Mouse (Mus musculus): ENCODE measurements around the gene Syncrip. TPM values are rescaled to one million over a fixed set of nuclear protein-coding genes. Genes with fewer than 3 reads are reported as not detected.

Syncrip gene
- polyA plus RNA-seq, 2 experiments: 24.3 to 47.0 TPM

DNA sequence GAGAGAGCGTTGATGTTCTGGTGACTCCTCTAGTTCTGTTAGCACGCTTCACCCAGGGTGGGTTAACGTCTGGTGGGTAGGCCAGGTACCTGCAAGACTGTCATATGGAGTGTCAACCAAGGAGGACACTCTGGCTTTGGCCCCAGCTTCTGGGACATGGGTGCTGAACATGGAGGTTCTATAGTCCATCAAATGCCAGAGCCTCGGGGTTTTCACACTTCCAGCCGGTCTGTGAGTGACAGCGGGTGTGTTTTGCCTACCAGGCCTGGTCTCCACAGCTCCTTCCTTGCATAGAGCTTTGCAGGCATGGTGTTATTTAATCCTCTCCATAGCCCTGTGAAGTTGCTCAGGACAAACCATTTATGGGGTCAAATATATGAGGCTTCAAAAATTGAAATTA is 43.0 kb upstream of the Syncrip start:
- 78% methylated on average over 6 of the region's 6 CpGs for WGBS (ENCODE audit: insufficient replicate concordance)
- Histone ChIP-seq H3K4me3 (ENCODE audit: insufficient read depth in 1 of 2, low read depth in 2 of 2, low read length in 2 of 2) (no peak overlapping the region), H3K9ac (replicated peaks) (no peak overlapping the region), H3K4me1 (replicated peaks; ENCODE audit: control insufficient read depth in 2 of 2, insufficient read depth in 2 of 2, low read length in 1 of 2) (peaks cover 0 to 7% of the 10 kb centered on the region in 2 experiments; a peak in 3 of 4 replicates), H3K4me2 (ENCODE audit: low read depth) (no peak overlapping the region), H3K36me3 (replicated peaks; ENCODE audit: control insufficient read depth, insufficient read depth, low read depth) (peaks cover 12% of the 10 kb centered on the region), H3K27me3 (ENCODE audit: control insufficient read depth, insufficient read depth, low read length) (no peaks in the 10 kb centered on the region), H3K27ac (no peak overlapping the region), H3K9me3 (ENCODE audit: control insufficient read depth, low read length) (no peaks in the 10 kb centered on the region)
- TF ChIP-seq CTCF (IDR thresholded peaks at IDR 0.05; ENCODE audit: low read depth) (no peak), EP300 (IDR thresholded peaks at IDR 0.05; ENCODE audit: low read depth) (no peak)
- ATAC-seq (ENCODE audit: insufficient read depth): no peak
- no peak for DNase-seq (ENCODE audit: low read depth in 3 of 3, low spot score in 3 of 3)

DNA sequence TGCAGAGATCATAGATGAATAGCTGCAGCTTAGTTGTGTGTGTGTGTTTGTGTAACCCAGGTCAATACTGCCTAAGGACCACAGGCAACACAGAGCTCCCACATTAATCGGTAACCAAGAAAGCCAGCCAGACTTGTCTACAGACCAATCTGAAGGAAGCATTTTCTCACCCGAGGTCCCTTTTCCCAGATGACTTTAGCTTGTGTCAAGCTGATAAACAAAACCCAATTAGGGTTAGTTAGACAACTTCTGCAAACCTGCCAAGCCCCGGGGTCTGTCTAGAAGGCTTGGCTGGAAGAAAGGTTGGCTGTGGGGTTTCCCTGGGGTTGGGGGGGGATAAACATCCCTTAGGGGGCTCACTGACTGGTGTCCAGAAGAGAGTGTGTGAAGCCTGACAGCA is 42.4 kb upstream of the Syncrip start:
- ATAC-seq (ENCODE audit: insufficient read depth) (no peak), DNase-seq (ENCODE audit: low read depth in 3 of 3, low spot score in 3 of 3) (no peak)
- WGBS (ENCODE audit: insufficient replicate concordance): 54% methylated on average over 3 of the region's 3 CpGs
- H3K4me1 ChIP-seq (replicated peaks; ENCODE audit: control insufficient read depth in 2 of 2, insufficient read depth in 2 of 2, low read length in 1 of 2): peaks cover 0 to 7% of the 10 kb centered on the region in 2 experiments; a peak in 3 of 4 replicates
- no peak overlapping the region for H3K4me3 ChIP-seq (ENCODE audit: insufficient read depth in 1 of 2, low read depth in 2 of 2, low read length in 2 of 2)
- H3K4me2 ChIP-seq (ENCODE audit: low read depth): no peak overlapping the region
- peaks cover 14% of the 10 kb centered on the region for H3K36me3 ChIP-seq (replicated peaks; ENCODE audit: control insufficient read depth, insufficient read depth, low read depth)
- H3K9ac ChIP-seq (replicated peaks): no peak overlapping the region
- no peak for TF ChIP-seq EP300 (IDR thresholded peaks at IDR 0.05; ENCODE audit: low read depth)
- no peak for TF ChIP-seq CTCF (IDR thresholded peaks at IDR 0.05; ENCODE audit: low read depth)
- no peaks in the 10 kb centered on the region for H3K27me3 ChIP-seq (ENCODE audit: control insufficient read depth, insufficient read depth, low read length)
- no peaks in the 10 kb centered on the region for H3K9me3 ChIP-seq (ENCODE audit: control insufficient read depth, low read length)
- H3K27ac ChIP-seq: no peak overlapping the region

GRCm38 (mm10) chr9:88524367-88524766 is 42.0 kb upstream of the Syncrip start:
- 84% methylated on average over 2 of the region's 2 CpGs for WGBS (ENCODE audit: insufficient replicate concordance)
- TF ChIP-seq EP300 (IDR thresholded peaks at IDR 0.05; ENCODE audit: low read depth): no peak
- TF ChIP-seq CTCF (IDR thresholded peaks at IDR 0.05; ENCODE audit: low read depth): peak; percentile 47
- H3K9ac ChIP-seq (replicated peaks): no peak overlapping the region
- ATAC-seq (ENCODE audit: insufficient read depth) (no peak), DNase-seq (ENCODE audit: low read depth in 3 of 3, low spot score in 3 of 3) (no peak)
- no peaks in the 10 kb centered on the region for H3K27me3 ChIP-seq (ENCODE audit: control insufficient read depth, insufficient read depth, low read length)
- peaks cover 0 to 7% of the 10 kb centered on the region in 2 experiments; a peak in 3 of 4 replicates for H3K4me1 ChIP-seq (replicated peaks; ENCODE audit: control insufficient read depth in 2 of 2, insufficient read depth in 2 of 2, low read length in 1 of 2)
- H3K36me3 ChIP-seq (replicated peaks; ENCODE audit: control insufficient read depth, insufficient read depth, low read depth): peaks cover 14% of the 10 kb centered on the region
- no peak overlapping the region for H3K27ac ChIP-seq
- peak overlapping the region; percentile 98 for H3K4me2 ChIP-seq (ENCODE audit: low read depth)
- no peak overlapping the region for H3K4me3 ChIP-seq (ENCODE audit: insufficient read depth in 1 of 2, low read depth in 2 of 2, low read length in 2 of 2)
- H3K9me3 ChIP-seq (ENCODE audit: control insufficient read depth, low read length): no peaks in the 10 kb centered on the region

- H3K27me3 ChIP-seq (ENCODE audit: control insufficient read depth, insufficient read depth, low read length): no peaks in the 10 kb centered on the region
- peaks cover 14% of the 10 kb centered on the region for H3K36me3 ChIP-seq (replicated peaks; ENCODE audit: control insufficient read depth, insufficient read depth, low read depth)
- H3K9me3 ChIP-seq (ENCODE audit: control insufficient read depth, low read length): no peaks in the 10 kb centered on the region
- H3K27ac ChIP-seq: peak overlapping the region; percentile 92
- ATAC-seq (ENCODE audit: insufficient read depth): no peak
- peak overlapping the region; percentile 92 for H3K9ac ChIP-seq (replicated peaks)
- no peak for DNase-seq (ENCODE audit: low read depth in 3 of 3, low spot score in 3 of 3)
- peak overlapping the region; percentile 70 to 92 for H3K4me3 ChIP-seq (ENCODE audit: insufficient read depth in 1 of 2, low read depth in 2 of 2, low read length in 2 of 2)
- TF ChIP-seq EP300 (IDR thresholded peaks at IDR 0.05; ENCODE audit: low read depth) (no peak), CTCF (IDR thresholded peaks at IDR 0.05; ENCODE audit: low read depth) (no peak)
- under 1% methylated on average over 16 of the region's 16 CpGs for WGBS (ENCODE audit: insufficient replicate concordance)
- H3K4me2 ChIP-seq (ENCODE audit: low read depth): peak overlapping the region; percentile 98
- peaks cover 0 to 7% of the 10 kb centered on the region in 2 experiments; a peak in 3 of 4 replicates for H3K4me1 ChIP-seq (replicated peaks; ENCODE audit: control insufficient read depth in 2 of 2, insufficient read depth in 2 of 2, low read length in 1 of 2)
Measured at GRCm38 (mm10) chr9:88523335-88523668, 40.9 kb upstream of the Syncrip start.

DNA sequence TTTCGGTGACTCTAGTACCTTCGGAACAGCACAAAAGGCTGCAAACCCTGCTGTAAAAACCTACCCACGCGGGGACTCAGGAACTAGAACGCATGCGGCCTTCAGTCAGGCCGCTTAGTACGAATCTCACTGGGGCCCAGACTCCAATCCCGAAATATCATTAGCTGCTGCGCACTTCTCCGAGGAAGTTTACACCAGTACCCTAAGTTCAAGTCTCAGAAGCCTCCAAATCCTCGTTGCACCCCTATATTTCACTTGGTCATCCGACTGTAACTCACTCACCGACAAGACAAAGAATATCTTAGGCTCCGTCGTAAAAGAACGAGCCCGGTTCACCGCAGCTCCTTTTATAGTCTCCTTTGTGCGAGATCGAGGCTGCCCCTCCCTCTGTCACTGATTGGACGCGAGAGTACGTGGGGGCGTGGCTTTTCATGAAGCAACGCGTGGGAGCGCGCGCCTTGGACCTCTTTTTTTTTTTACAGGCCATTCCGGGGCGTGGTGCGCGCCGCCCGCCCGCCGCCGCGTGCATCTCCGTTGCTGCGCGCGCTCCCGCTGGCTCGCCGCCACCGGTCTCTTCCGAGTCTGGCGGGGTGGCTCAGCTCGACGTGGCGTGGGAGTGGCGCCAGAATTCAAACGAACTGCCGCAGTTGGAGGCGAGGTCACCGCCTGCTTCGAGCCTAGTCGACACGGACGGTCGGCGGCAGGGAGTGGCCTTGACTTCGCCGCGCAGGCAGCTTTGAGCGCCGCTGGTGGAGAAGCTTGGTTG is 40.4 kb upstream of the Syncrip start:
- Histone ChIP-seq H3K27me3 (ENCODE audit: control insufficient read depth, insufficient read depth, low read length) (no peaks in the 10 kb centered on the region), H3K9me3 (ENCODE audit: control insufficient read depth, low read length) (no peaks in the 10 kb centered on the region), H3K4me2 (ENCODE audit: low read depth) (peak overlapping the region; percentile 98), H3K27ac (peak overlapping the region; percentile 92), H3K36me3 (replicated peaks; ENCODE audit: control insufficient read depth, insufficient read depth, low read depth) (peaks cover 14% of the 10 kb centered on the region), H3K9ac (replicated peaks) (peak overlapping the region; percentile 98), H3K4me1 (replicated peaks; ENCODE audit: control insufficient read depth in 2 of 2, insufficient read depth in 2 of 2, low read length in 1 of 2) (peaks cover 0 to 7% of the 10 kb centered on the region in 2 experiments; a peak in 3 of 4 replicates), H3K4me3 (ENCODE audit: insufficient read depth in 1 of 2, low read depth in 2 of 2, low read length in 2 of 2) (peak overlapping the region; percentile 92 to 99)
- under 1% methylated on average over 69 of the region's 69 CpGs for WGBS (ENCODE audit: insufficient replicate concordance)
- DNase-seq (ENCODE audit: low read depth in 3 of 3, low spot score in 3 of 3): peak; percentile 96 to 97 (median 97)
- peak; percentile 91 for ATAC-seq (ENCODE audit: insufficient read depth)
- TF ChIP-seq CTCF (IDR thresholded peaks at IDR 0.05; ENCODE audit: low read depth) (peak; percentile 77), EP300 (IDR thresholded peaks at IDR 0.05; ENCODE audit: low read depth) (peak; percentile 25)

All from liver, embryonic 14.5 days (tissue).